Mouse (Mus musculus) midbrain, embryonic 15.5 days (tissue): ENCODE measurements around the gene Hist1h4f. TPM values are rescaled to one million over a fixed set of nuclear protein-coding genes. Genes with fewer than 3 reads are reported as not detected.
"Not testable (repeated sequence)": the region's sequence is repeated elsewhere in the genome, so short reads cannot be mapped to it uniquely, and the experiment has no call there.

ENCODE experiments used
- ATAC-seq: fragments of 200-750 bp; cut with Nextera tagmentation; replicated peaks from 2 replicates; pipeline ENCODE4 v1.8.0; 2017; ENCODE audit warnings: moderate TSS enrichment
- H3K27ac ChIP-seq: fragments of 300-500 bp; sonication (generic); 2 replicates; pipeline ENCODE4 v1.5.1; 2015; ENCODE audit warnings: mild to moderate bottlenecking, inconsistent platforms
- H3K27me3 ChIP-seq: fragments of 300-500 bp; sonication (generic); replicated peaks from 2 replicates; pipeline ENCODE4 v1.6.1; 2015; ENCODE audit warnings: inconsistent platforms
- H3K36me3 ChIP-seq: fragments of 300-500 bp; sonication (generic); replicated peaks from 2 replicates; pipeline ENCODE4 v1.6.1; 2015; ENCODE audit warnings: inconsistent platforms
- H3K4me1 ChIP-seq: fragments of 300-500 bp; sonication (generic); 2 replicates; pipeline ENCODE4 v1.6.1; 2015; ENCODE audit warnings: inconsistent platforms
- H3K4me2 ChIP-seq: fragments of 300-500 bp; sonication (generic); 2 replicates; pipeline ENCODE4 v1.6.1; 2015; ENCODE audit warnings: inconsistent platforms, mild to moderate bottlenecking, moderate library complexity
- H3K4me3 ChIP-seq: fragments of 300-500 bp; sonication (generic); 2 replicates; pipeline ENCODE4 v1.5.1; 2015; ENCODE audit warnings: mild to moderate bottlenecking, inconsistent platforms
- H3K9ac ChIP-seq: fragments of 300-500 bp; sonication (generic); 2 replicates; pipeline ENCODE4 v1.6.1; 2015; ENCODE audit warnings: mild to moderate bottlenecking, inconsistent platforms
- H3K9me3 ChIP-seq: fragments of 300-500 bp; sonication (generic); 2 replicates; pipeline ENCODE4 v1.6.1; 2016; ENCODE audit warnings: inconsistent platforms
- WGBS: fragments of 180-500 bp; shearing (Covaris S2); methylation state at CpG from one replicate; pipeline ENCODE4 v1.1.7; 2015; ENCODE audit warnings: mixed read lengths; 5-methylcytosine and 5-hydroxymethylcytosine counted together
- polyA plus RNA-seq: library from polyadenylated mRNA; unstranded; fragments of >200 nt; fragmentation: Nextera tagmentation; extraction: Ambion mirVana; gene quantifications from 2 replicates; pipeline ENCODE4 v1.2.1, GENCODE M21; 2015

The Hist1h4f gene
- polyA plus RNA-seq, 1 experiment from 2014 or later, result not detected

DNA sequence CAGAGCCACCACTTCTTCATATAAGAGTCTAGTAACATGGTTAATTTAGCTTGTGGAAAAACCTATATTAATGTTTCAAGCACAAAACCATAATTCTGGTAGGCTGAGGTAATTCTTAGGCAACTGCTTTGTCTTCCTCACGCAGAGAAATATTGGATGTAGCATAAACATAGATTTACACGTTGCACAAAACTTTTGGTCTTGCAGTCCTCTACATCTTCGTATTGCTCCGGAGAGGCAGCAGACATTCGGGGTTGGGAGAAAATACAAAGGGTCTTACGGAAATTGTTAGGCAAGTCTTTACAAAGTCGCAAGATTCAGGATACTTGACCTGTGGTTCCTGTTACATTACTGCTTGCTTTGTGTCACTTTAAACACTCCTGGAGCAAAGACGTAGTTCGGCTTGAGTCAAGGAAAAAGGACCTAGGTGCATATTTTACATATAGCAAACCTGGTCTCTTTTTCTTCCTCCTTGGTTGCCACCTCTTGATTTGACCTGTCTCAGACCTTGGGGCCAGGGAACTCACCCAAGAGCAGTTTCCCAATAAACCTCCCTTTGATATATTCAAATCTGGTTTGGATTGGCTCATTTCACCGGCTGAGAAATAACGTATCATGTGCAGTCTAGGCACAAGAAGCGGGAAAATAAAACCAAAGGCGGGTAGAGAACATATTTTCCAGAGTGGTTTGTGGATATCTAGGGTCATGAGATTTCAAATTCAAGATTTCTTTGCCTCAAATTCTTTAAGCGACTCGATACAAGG lies 16.9 kb downstream of the Hist1h4f start:
- H3K9me3 ChIP-seq, result no peaks in the 10 kb centered on the region
- H3K27me3 ChIP-seq, result no peaks in the 10 kb centered on the region
- H3K9ac ChIP-seq, result peak overlapping the region; percentile 12; the same call in 1 of the 2 replicates
- H3K4me2 ChIP-seq, result peak overlapping the region; percentile 85
- H3K36me3 ChIP-seq, result no peaks in the 10 kb centered on the region
- peak overlapping the region; percentile 48; the same call in 1 of the 2 replicates for H3K27ac ChIP-seq
- peak overlapping the region; percentile 54 for H3K4me3 ChIP-seq
- no peak for ATAC-seq
- H3K4me1 ChIP-seq, result peaks cover 37% of the 10 kb centered on the region
- under 1% methylated on average over 15 of the region's 15 CpGs for WGBS

DNA sequence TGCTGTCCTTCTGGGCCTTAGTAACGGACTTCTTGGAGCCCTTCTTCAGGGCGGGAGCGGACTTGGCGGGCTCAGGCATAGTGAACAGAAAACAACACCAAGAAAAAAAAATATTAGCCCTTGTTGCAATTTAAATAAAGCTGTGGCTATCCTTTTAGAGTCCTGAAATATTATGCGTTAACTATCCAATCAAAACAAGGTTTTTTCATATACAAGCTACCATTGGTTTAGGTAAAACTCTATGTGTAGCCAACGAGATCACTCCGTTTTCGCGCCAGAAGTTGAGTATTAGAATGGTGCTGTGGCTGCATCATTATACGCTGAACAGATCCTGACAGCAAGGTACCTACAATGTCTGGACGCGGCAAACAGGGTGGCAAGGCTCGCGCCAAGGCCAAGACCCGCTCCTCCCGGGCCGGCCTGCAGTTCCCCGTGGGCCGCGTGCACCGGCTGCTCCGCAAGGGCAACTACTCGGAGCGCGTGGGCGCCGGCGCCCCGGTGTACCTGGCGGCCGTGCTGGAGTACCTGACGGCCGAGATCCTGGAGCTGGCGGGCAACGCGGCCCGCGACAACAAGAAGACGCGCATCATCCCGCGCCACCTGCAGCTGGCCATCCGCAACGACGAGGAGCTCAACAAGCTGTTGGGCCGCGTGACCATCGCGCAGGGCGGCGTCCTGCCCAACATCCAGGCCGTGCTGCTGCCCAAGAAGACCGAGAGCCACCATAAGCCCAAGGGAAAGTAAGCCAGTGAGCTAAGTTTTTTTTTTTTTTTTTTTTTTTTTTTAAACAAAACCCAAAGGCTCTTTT lies 17.7 kb downstream of the Hist1h4f start, which contains the start of gene Hist1h2af:
Hist1h2af (plus strand) TSS at position 347 of the 808 bp plus-strand sequence.
- H3K36me3 ChIP-seq, H3K27me3 ChIP-seq, H3K9me3 ChIP-seq: not testable (repeated sequence)
- Histone ChIP-seq H3K4me3 (peak within 1 kb of the TSS; percentile 54), H3K27ac (peak within 1 kb of the TSS; percentile 96), H3K9ac (peak within 1 kb of the TSS; percentile 38; the same call in 1 of the 2 replicates), H3K4me2 (peak within 1 kb of the TSS; percentile 85), H3K4me1 (peaks cover 41% of the 10 kb centered on the region)
- WGBS, result under 1% methylated on average over 33 of the region's 53 CpGs
- peak; percentile 22; the same call in 1 of the 2 replicates for ATAC-seq

DNA sequence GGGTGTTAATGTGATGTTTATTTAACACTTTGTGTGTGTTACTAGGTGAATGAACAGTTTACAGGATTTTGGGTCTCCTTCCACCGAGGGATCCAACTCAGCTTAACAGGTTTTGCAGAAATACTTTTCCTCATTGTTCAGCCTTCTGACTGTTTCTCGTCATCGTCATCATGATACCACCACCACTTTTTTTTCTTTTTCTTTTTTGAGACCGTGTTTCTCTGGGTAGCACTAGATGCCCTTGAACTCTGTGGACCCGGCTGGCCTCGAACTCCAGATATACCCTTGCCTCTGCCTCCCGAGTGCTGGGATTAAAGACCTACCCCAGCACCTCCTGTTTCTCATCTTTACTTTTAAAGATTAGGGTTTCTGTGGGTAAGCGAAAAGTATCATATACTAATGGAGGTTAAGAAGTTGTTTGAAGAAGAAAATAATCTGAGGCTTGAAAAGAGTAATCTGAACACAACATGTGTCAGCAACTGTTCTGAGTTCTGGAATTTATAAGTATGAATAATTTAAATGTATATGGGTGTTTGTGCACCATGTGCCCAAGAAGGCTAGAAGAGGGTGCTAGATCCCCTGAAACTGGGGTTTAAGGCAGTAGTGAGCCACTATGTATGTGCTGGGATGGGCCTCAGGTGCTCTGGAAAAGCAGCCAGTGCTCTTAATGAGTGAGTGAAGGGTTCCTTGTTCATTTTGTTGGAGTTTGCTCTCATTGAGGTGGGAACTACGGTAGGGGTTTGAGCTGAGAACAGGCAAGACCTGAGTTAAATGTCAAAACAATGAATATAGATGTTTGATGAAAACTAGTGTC lies 19.0 kb downstream of the Hist1h4f start:
- Histone ChIP-seq H3K9me3 (no peaks in the 10 kb centered on the region), H3K4me2 (peak overlapping the region; percentile 85), H3K4me3 (peak overlapping the region; percentile 54), H3K4me1 (peaks cover 41% of the 10 kb centered on the region), H3K36me3 (no peaks in the 10 kb centered on the region), H3K27me3 (no peaks in the 10 kb centered on the region), H3K27ac (peak overlapping the region; percentile 96), H3K9ac (peak overlapping the region; percentile 75)
- 24% methylated on average over 9 of the region's 9 CpGs for WGBS
- ATAC-seq, result no peak

DNA sequence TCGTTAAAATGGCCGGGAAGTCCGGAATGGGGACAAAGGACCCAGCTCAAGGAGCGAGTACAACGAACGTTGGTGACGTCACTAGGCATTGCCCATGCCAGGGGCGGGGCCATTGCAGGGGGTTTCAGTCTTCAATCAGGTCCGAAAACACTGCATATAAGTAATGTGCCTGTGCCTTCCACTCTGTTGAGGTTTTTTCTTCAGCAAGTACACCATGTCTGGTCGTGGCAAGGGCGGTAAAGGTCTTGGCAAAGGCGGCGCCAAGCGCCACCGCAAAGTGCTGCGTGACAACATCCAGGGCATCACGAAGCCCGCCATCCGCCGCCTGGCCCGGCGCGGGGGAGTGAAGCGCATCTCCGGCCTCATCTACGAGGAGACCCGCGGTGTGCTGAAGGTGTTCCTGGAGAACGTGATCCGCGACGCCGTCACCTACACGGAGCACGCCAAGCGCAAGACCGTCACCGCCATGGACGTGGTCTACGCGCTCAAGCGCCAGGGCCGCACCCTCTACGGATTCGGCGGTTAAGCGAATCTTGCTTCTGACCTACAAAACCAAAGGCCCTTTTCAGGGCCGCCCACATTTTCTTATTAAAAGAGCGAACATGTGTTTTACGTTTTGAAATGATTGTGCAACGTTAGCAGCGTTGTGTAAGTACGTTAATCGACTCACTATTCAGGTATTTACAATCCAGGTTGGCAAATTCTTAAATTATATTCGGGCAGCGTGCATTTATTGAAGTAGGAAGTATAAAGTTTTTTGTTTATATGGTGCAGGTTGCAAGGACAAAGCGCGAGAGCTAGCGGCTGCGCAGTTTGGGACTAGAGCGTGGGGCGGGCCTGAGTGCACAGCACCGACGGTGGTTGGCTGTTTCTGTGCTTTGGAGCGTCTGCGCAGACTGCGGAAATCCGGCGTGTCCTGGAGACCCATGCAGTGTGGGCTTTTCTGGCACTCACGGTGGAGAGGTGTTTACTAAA lies 20.3 kb downstream of the Hist1h4f start, which contains the start of gene Hist1h4h:
Hist1h4h (plus strand) TSS at position 150 of the 975 bp plus-strand sequence.
- peak within 1 kb of the TSS; percentile 75 for H3K9ac ChIP-seq
- no peaks in the 10 kb centered on the region for H3K36me3 ChIP-seq
- H3K9me3 ChIP-seq, result no peaks in the 10 kb centered on the region
- H3K4me1 ChIP-seq, result peaks cover 45% of the 10 kb centered on the region
- ATAC-seq, result peak; percentile 92
- no peaks in the 10 kb centered on the region for H3K27me3 ChIP-seq
- WGBS, result under 1% methylated on average over 67 of the region's 70 CpGs
- peak within 1 kb of the TSS; percentile 96 for H3K27ac ChIP-seq
- H3K4me3 ChIP-seq, result peak within 1 kb of the TSS; percentile 54
- peak within 1 kb of the TSS; percentile 85 for H3K4me2 ChIP-seq

DNA sequence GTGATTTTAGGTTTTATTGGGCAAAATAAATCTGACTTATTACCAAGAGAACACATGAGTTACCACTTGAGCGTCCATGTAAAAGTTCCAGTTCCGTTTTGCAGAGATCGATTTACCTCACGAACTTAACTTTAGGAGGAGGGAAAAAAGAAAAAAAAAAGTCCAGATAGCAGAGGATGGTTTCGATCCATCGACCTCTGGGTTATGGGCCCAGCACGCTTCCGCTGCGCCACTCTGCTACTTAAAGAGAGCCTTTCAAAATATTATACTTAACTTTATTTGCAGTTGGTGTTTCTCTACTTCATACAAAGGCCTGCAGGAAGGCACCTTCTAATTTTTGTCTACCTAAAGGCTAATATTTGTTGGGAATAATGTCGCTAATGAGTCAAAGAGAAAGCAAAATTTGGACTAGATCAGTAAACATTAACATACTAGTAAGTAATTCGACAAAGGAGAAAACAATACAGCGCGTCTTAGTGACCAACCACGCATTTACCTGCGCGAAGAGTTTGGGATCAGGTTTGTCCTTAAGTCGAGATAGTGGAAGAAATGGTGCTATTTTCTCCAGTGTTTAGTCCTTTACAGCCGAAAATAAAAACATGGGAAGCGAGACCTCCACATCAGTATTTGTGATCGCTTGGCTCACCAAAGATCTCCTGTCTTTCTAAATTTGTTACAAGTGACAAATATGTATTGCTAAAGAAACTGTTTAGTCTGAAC lies 21.1 kb downstream of the Hist1h4f start:
- peak; percentile 13; the same call in 1 of the 2 replicates for ATAC-seq
- H3K4me3 ChIP-seq, result peak overlapping the region; percentile 54

DNA sequence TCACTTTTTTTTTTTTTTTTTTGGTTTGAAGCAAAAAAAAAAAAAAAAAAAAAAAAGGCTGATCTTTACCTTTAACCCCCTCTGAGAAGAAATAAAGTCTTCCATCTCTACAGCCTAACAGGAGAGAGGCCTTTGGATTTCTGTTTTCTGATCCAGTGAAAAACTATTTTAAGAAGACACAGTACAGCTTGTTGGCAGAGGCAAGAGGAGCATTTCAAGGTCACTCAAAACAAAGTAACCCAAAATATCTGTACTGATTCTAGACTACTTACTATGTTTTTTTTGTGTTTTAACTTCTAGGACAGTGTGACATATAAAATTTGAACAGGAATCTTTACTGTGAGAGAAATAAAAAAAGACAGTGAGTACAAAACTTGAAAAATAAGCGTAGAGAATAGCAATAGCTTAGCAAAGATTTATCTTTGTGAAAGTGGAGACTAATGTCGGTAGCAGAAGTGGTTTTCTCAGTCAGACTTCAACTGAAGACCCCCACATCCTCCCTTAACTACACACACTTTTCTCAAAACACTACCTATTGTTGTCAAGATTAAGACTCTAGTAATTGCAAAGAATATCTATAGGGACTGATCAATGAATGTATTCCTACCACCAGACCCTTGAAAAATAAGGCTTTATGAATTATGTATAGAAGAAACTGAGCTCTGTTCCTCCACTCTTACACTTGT lies 21.8 kb downstream of the Hist1h4f start:
- 32% methylated on average over 2 of the region's 2 CpGs for WGBS
- Histone ChIP-seq H3K4me1 (peaks cover 41% of the 10 kb centered on the region), H3K27ac (peak overlapping the region; percentile 96)

More for the DNA sequence above, 21.1 kb downstream of the Hist1h4f start:
- Histone ChIP-seq H3K4me2 (peak overlapping the region; percentile 85), H3K9me3 (no peaks in the 10 kb centered on the region), H3K27ac (peak overlapping the region; percentile 96), H3K36me3 (no peaks in the 10 kb centered on the region), H3K9ac (peak overlapping the region; percentile 75), H3K27me3 (no peaks in the 10 kb centered on the region), H3K4me1 (peaks cover 41% of the 10 kb centered on the region)
- WGBS, result under 1% methylated on average over 20 of the region's 20 CpGs

DNA sequence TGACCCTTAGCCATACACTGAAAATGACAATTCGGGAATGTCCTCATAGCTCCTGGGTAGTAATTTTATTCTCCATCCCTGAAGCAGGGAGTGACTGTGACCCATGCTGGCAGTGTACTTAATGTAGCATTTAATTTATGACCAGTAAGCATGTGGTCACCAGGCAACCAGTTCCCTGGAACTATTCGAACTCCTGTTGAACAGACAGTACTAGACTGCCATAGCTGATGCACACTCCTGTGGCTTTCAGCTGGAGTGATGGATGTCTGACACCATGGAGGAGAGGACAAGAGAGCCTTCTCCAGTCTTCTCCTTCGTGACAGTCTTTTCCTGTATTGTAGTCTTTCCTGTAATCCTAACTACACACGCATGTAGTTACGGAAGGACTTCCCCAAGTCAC lies 22.4 kb downstream of the Hist1h4f start:
- 82% methylated on average over 5 of the region's 5 CpGs for WGBS
- Histone ChIP-seq H3K9ac (no peak overlapping the region), H3K4me1 (peaks cover 35% of the 10 kb centered on the region), H3K4me2 (no peak overlapping the region), H3K9me3 (no peaks in the 10 kb centered on the region), H3K36me3 (no peaks in the 10 kb centered on the region), H3K4me3 (no peak overlapping the region), H3K27me3 (no peaks in the 10 kb centered on the region), H3K27ac (no peak overlapping the region)
- ATAC-seq, result no peak

More for the DNA sequence above, 21.8 kb downstream of the Hist1h4f start:
- ATAC-seq, result no peak
- Histone ChIP-seq H3K4me3 (peak overlapping the region; percentile 54), H3K27me3 (no peaks in the 10 kb centered on the region), H3K36me3 (no peaks in the 10 kb centered on the region), H3K9ac (peak overlapping the region; percentile 75; the same call in 1 of the 2 replicates), H3K9me3 (no peaks in the 10 kb centered on the region), H3K4me2 (peak overlapping the region; percentile 85)

DNA sequence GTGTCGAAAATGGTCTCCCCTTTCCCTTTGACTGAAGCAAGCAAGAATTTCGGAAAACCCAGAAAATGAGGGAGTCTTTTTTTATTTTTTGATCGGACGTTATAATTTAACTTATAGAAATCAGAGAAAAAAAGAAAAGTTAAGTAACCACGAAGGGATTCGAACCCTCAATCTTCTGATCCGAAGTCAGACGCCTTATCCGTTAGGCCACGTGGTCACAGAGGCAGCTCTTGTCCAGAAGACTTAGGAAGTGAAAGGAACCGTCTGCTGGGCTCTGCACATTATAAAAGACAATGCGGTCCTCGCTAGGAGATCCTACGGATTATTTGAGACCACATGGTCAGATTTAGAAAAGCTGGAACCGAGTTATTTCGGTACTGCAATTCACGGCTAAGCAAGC lies 25.1 kb downstream of the Hist1h4f start:
- H3K9me3 ChIP-seq, result no peaks in the 10 kb centered on the region
- H3K27me3 ChIP-seq, result no peaks in the 10 kb centered on the region
- peak overlapping the region; percentile 52 for H3K4me2 ChIP-seq
- peak overlapping the region; percentile 74 for H3K27ac ChIP-seq
- peak; percentile 34; the same call in 1 of the 2 replicates for ATAC-seq
- H3K9ac ChIP-seq, result peak overlapping the region; percentile 38
- no peaks in the 10 kb centered on the region for H3K36me3 ChIP-seq
- peak overlapping the region; percentile 50 for H3K4me3 ChIP-seq
- peaks cover 17% of the 10 kb centered on the region for H3K4me1 ChIP-seq
- under 1% methylated on average over 17 of the region's 17 CpGs for WGBS

DNA sequence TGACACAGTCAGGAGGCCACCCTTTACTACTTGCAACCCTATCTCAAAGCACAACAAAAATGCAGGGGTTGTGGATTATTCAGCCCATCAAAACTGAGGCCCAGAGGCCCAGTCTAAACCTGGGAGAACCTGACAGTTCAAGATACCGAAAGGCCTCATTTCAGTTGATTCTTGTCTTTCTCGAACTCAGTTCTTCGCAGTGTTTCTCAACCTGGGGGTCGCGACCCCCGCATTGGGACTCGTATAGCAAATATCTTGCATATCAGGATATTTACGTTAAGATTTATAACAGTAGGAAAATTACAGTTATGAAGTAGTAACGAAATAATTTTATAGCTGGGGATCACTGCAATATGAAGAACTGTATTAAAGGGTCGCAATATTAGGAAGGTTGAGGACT lies 25.5 kb downstream of the Hist1h4f start:
- no peak overlapping the region for H3K9ac ChIP-seq
- ATAC-seq, result no peak
- peak overlapping the region; percentile 50 for H3K4me3 ChIP-seq
- H3K4me2 ChIP-seq, result peak overlapping the region; percentile 52
- no peak overlapping the region for H3K27ac ChIP-seq
- WGBS, result 2% methylated on average over 10 of the region's 10 CpGs
- H3K36me3 ChIP-seq, result no peaks in the 10 kb centered on the region
- H3K4me1 ChIP-seq, result peaks cover 17% of the 10 kb centered on the region
- H3K27me3 ChIP-seq, result no peaks in the 10 kb centered on the region
- no peaks in the 10 kb centered on the region for H3K9me3 ChIP-seq

DNA sequence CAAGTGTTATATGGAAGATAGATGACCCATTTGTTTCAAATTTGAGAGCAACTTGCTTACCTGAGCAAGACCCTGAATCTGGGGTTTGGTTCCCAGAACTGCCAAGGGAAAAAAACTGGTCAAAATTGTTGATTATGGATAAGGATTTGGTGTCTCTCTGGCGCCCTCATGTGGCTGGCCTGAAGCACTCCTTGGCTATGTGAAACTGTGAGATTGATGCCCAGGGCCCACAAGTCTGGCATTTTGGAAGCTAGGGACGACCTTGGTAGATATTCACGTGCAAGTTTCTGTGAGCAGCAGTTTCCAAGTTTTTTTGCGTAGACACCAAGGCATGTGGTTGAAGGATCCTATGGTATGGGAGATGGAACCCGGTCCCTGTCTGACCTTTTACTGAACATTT lies 26.8 kb downstream of the Hist1h4f start:
- peak; percentile 43 for ATAC-seq
- no peak overlapping the region for H3K9ac ChIP-seq
- 0 out of 2 replicates have a peak overlapping the region, but pooled peaks have one; percentile 13 for H3K4me2 ChIP-seq
- H3K36me3 ChIP-seq, result no peaks in the 10 kb centered on the region
- H3K9me3 ChIP-seq, result no peaks in the 10 kb centered on the region
- no peaks in the 10 kb centered on the region for H3K27me3 ChIP-seq
- peaks cover 11% of the 10 kb centered on the region for H3K4me1 ChIP-seq
- 7% methylated on average over 5 of the region's 5 CpGs for WGBS
- no peak overlapping the region for H3K27ac ChIP-seq
- H3K4me3 ChIP-seq, result no peak overlapping the region
